Mouse (Mus musculus): Measurements from ENCODE around the gene Pus7l. TPM values are rescaled to one million over a fixed set of nuclear protein-coding genes. Genes with fewer than 3 reads are reported as not detected.
"Not testable (repeated sequence)": the region's sequence is repeated elsewhere in the genome, so short reads cannot be mapped to it uniquely, and the experiment has no call there.

The Pus7l gene
- polyA plus RNA-seq, 1 experiment from 2014 or later = 8.9 TPM

DNA sequence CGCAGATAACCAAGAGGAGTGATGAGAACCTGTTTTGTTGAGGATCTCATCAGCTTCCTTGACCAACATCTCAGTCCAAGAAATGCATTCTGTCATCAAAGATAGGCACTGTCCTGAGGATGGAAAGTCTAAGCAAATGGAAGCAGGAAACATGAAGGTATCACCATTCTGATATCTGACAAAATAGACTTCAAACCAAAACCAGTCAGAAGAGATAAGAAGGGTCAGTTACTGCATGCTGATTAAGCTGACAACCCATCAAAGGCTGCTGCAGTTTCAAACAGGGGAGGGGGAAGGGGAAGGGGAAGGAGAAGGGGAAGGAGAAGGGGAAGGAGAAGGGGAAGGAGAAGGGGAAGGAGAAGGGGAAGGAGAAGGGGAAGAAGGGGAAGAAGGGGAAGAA, 44.1 kb downstream of the Pus7l start:
- Histone ChIP-seq H3K4me2 (replicated peaks; ENCODE audit: low read depth, low read length) (no peak overlapping the region), H3K9ac (replicated peaks; ENCODE audit: low read depth, low read length) (no peak overlapping the region), H3K9me3 (ENCODE audit: control insufficient read depth, low read depth, low read length) (no peaks in the 10 kb centered on the region), H3K4me3 (ENCODE audit: low read depth, low read length) (no peak overlapping the region), H3K27ac (ENCODE audit: low read length) (no peak overlapping the region), H3K4me1 (ENCODE audit: control insufficient read depth, insufficient read depth, low read length) (no peaks in the 10 kb centered on the region), H3K36me3 (ENCODE audit: control insufficient read depth, insufficient read depth, low read length) (no peaks in the 10 kb centered on the region; the same call in 1 of the 2 replicates), H3K27me3 (ENCODE audit: control insufficient read depth, insufficient read depth, low read length) (no peaks in the 10 kb centered on the region)
- WGBS = 65% methylated on average over 1 of the region's 1 CpGs
- ATAC-seq (ENCODE audit: insufficient number of reproducible peaks, insufficient read depth, low FRiP score, low read depth) = no peak

DNA sequence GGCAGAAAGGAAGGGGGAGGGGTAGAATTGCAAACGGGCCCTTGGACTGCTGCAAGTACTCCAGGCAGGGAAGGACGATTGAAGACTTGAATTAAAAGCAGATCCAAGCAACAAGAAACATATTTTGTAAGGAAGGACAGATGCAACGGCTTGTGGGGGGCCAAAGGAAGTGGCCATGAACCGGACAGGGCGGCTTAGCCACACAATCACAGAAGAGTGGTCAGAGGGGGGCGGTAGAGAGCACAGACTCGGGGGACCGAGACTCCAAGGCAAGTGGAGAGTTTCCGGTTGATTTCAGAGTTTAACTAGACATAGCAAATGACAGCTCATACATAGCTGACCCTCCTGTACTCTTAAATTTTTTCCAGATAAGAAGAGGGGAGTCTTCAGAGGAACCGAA, 47.4 kb downstream of the Pus7l start:
- Histone ChIP-seq H3K27me3 (ENCODE audit: control insufficient read depth, insufficient read depth, low read length) (no peaks in the 10 kb centered on the region), H3K27ac (ENCODE audit: low read length) (no peak overlapping the region), H3K9me3 (ENCODE audit: control insufficient read depth, low read depth, low read length) (no peaks in the 10 kb centered on the region), H3K9ac (replicated peaks; ENCODE audit: low read depth, low read length) (no peak overlapping the region), H3K4me3 (ENCODE audit: low read depth, low read length) (no peak overlapping the region), H3K4me1 (ENCODE audit: control insufficient read depth, insufficient read depth, low read length) (no peaks in the 10 kb centered on the region), H3K36me3 (ENCODE audit: control insufficient read depth, insufficient read depth, low read length) (no peaks in the 10 kb centered on the region; the same call in 1 of the 2 replicates), H3K4me2 (replicated peaks; ENCODE audit: low read depth, low read length) (no peak overlapping the region)
- WGBS = 85% methylated on average over 10 of the region's 10 CpGs
- ATAC-seq (ENCODE audit: insufficient number of reproducible peaks, insufficient read depth, low FRiP score, low read depth) = no peak

DNA sequence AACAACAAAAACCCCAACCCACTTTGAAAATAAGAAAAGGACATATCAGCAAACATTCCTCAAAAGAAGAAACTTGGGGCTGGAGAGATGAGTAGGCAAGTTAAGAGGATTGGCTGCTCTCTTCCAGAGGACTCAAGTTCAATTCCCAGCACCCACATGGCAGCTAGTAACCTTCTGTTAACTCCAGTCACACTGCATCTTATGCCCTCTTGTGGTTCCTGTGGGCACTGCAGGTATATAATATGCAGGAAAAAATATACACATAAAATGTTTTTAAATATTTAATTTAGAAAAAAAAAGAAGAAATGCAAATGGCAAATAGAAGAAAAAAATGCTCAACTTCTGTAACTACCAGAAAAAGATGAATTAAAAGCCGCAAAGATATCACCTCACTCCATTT, 48.9 kb downstream of the Pus7l start:
- Histone ChIP-seq H3K27ac (ENCODE audit: low read length) (no peak overlapping the region), H3K4me3 (ENCODE audit: low read depth, low read length) (no peak overlapping the region), H3K27me3 (ENCODE audit: control insufficient read depth, insufficient read depth, low read length) (no peaks in the 10 kb centered on the region), H3K9me3 (ENCODE audit: control insufficient read depth, low read depth, low read length) (no peaks in the 10 kb centered on the region), H3K9ac (replicated peaks; ENCODE audit: low read depth, low read length) (no peak overlapping the region), H3K36me3 (ENCODE audit: control insufficient read depth, insufficient read depth, low read length) (no peaks in the 10 kb centered on the region), H3K4me2 (replicated peaks; ENCODE audit: low read depth, low read length) (no peak overlapping the region), H3K4me1 (ENCODE audit: control insufficient read depth, insufficient read depth, low read length) (no peaks in the 10 kb centered on the region)
- WGBS = 100% methylated on average over 1 of the region's 1 CpGs
- ATAC-seq (ENCODE audit: insufficient number of reproducible peaks, insufficient read depth, low FRiP score, low read depth) = no peak

GRCm38 (mm10) chr15:94489433-94489832, 53.9 kb downstream of the Pus7l start:
- H3K9ac ChIP-seq (replicated peaks; ENCODE audit: low read depth, low read length) = no peak overlapping the region
- H3K9me3 ChIP-seq (ENCODE audit: control insufficient read depth, low read depth, low read length) = no peaks in the 10 kb centered on the region
- no peaks in the 10 kb centered on the region for H3K36me3 ChIP-seq (ENCODE audit: control insufficient read depth, insufficient read depth, low read length)
- 92% methylated on average over 2 of the region's 2 CpGs for WGBS
- H3K4me1 ChIP-seq (ENCODE audit: control insufficient read depth, insufficient read depth, low read length) = no peaks in the 10 kb centered on the region
- no peaks in the 10 kb centered on the region for H3K27me3 ChIP-seq (ENCODE audit: control insufficient read depth, insufficient read depth, low read length)
- H3K4me2 ChIP-seq (replicated peaks; ENCODE audit: low read depth, low read length) = no peak overlapping the region
- H3K4me3 ChIP-seq (ENCODE audit: low read depth, low read length) = no peak overlapping the region
- no peak for ATAC-seq (ENCODE audit: insufficient number of reproducible peaks, insufficient read depth, low FRiP score, low read depth)
- no peak overlapping the region for H3K27ac ChIP-seq (ENCODE audit: low read length)

GRCm38 (mm10) chr15:94488028-94488427, 55.3 kb downstream of the Pus7l start:
- H3K27me3 ChIP-seq (ENCODE audit: control insufficient read depth, insufficient read depth, low read length); H3K27ac ChIP-seq (ENCODE audit: low read length); H3K4me3 ChIP-seq (ENCODE audit: low read depth, low read length); ATAC-seq (ENCODE audit: insufficient number of reproducible peaks, insufficient read depth, low FRiP score, low read depth); H3K36me3 ChIP-seq (ENCODE audit: control insufficient read depth, insufficient read depth, low read length); H3K9me3 ChIP-seq (ENCODE audit: control insufficient read depth, low read depth, low read length); H3K4me1 ChIP-seq (ENCODE audit: control insufficient read depth, insufficient read depth, low read length); H3K4me2 ChIP-seq (replicated peaks; ENCODE audit: low read depth, low read length); H3K9ac ChIP-seq (replicated peaks; ENCODE audit: low read depth, low read length): not testable (repeated sequence)
- 92% methylated on average over 2 of the region's 2 CpGs for WGBS

DNA sequence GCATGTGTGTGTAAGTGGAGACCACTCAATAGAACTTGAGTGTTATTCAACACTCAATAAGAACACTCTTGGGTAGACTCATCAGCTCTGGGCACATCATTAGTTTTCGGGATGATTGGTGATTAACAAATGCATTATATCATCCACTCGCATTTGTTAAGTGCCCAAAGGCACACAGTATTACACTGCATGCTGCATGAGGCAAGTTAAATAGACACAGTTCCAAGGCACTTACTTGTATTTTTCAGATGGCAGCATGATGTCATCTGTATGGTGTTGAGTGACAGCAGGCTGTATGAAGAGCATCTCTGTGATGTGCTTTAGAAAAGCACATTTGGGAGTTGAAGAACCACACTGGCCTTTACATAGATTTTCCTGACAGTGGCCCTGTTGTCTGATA, 60.8 kb downstream of the Pus7l start:
- ATAC-seq (ENCODE audit: insufficient number of reproducible peaks, insufficient read depth, low FRiP score, low read depth) = no peak
- H3K4me2 ChIP-seq (replicated peaks; ENCODE audit: low read depth, low read length) = no peak overlapping the region
- 92% methylated on average over 2 of the region's 2 CpGs for WGBS
- no peak overlapping the region for H3K9ac ChIP-seq (replicated peaks; ENCODE audit: low read depth, low read length)
- no peaks in the 10 kb centered on the region for H3K9me3 ChIP-seq (ENCODE audit: control insufficient read depth, low read depth, low read length)
- H3K27ac ChIP-seq (ENCODE audit: low read length) = no peak overlapping the region
- no peaks in the 10 kb centered on the region for H3K36me3 ChIP-seq (ENCODE audit: control insufficient read depth, insufficient read depth, low read length)
- no peaks in the 10 kb centered on the region for H3K27me3 ChIP-seq (ENCODE audit: control insufficient read depth, insufficient read depth, low read length)
- no peaks in the 10 kb centered on the region for H3K4me1 ChIP-seq (ENCODE audit: control insufficient read depth, insufficient read depth, low read length)
- no peak overlapping the region for H3K4me3 ChIP-seq (ENCODE audit: low read depth, low read length)

GRCm38 (mm10) chr15:94480792-94481191, 62.6 kb downstream of the Pus7l start:
- no peaks in the 10 kb centered on the region for H3K36me3 ChIP-seq (ENCODE audit: control insufficient read depth, insufficient read depth, low read length)
- H3K9ac ChIP-seq (replicated peaks; ENCODE audit: low read depth, low read length) = no peak overlapping the region
- 91% methylated on average over 4 of the region's 4 CpGs for WGBS
- H3K27me3 ChIP-seq (ENCODE audit: control insufficient read depth, insufficient read depth, low read length) = no peaks in the 10 kb centered on the region
- H3K27ac ChIP-seq (ENCODE audit: low read length) = no peak overlapping the region
- no peak overlapping the region for H3K4me2 ChIP-seq (replicated peaks; ENCODE audit: low read depth, low read length)
- H3K4me3 ChIP-seq (ENCODE audit: low read depth, low read length) = no peak overlapping the region
- no peaks in the 10 kb centered on the region for H3K4me1 ChIP-seq (ENCODE audit: control insufficient read depth, insufficient read depth, low read length)
- ATAC-seq (ENCODE audit: insufficient number of reproducible peaks, insufficient read depth, low FRiP score, low read depth) = no peak
- no peaks in the 10 kb centered on the region for H3K9me3 ChIP-seq (ENCODE audit: control insufficient read depth, low read depth, low read length)

GRCm38 (mm10) chr15:94480248-94480647, 63.1 kb downstream of the Pus7l start:
- no peak for ATAC-seq (ENCODE audit: insufficient number of reproducible peaks, insufficient read depth, low FRiP score, low read depth)
- no peaks in the 10 kb centered on the region for H3K36me3 ChIP-seq (ENCODE audit: control insufficient read depth, insufficient read depth, low read length)
- no peak overlapping the region for H3K9ac ChIP-seq (replicated peaks; ENCODE audit: low read depth, low read length)
- 76% methylated on average over 5 of the region's 5 CpGs for WGBS
- no peaks in the 10 kb centered on the region for H3K27me3 ChIP-seq (ENCODE audit: control insufficient read depth, insufficient read depth, low read length)
- H3K4me1 ChIP-seq (ENCODE audit: control insufficient read depth, insufficient read depth, low read length) = no peaks in the 10 kb centered on the region
- H3K4me3 ChIP-seq (ENCODE audit: low read depth, low read length) = no peak overlapping the region
- no peak overlapping the region for H3K4me2 ChIP-seq (replicated peaks; ENCODE audit: low read depth, low read length)
- H3K27ac ChIP-seq (ENCODE audit: low read length) = no peak overlapping the region
- H3K9me3 ChIP-seq (ENCODE audit: control insufficient read depth, low read depth, low read length) = no peaks in the 10 kb centered on the region

GRCm38 (mm10) chr15:94479513-94480136, 63.7 kb downstream of the Pus7l start:
- Histone ChIP-seq H3K4me1 (ENCODE audit: control insufficient read depth, insufficient read depth, low read length) (no peaks in the 10 kb centered on the region), H3K27me3 (ENCODE audit: control insufficient read depth, insufficient read depth, low read length) (no peaks in the 10 kb centered on the region), H3K4me2 (replicated peaks; ENCODE audit: low read depth, low read length) (no peak overlapping the region), H3K4me3 (ENCODE audit: low read depth, low read length) (no peak overlapping the region), H3K36me3 (ENCODE audit: control insufficient read depth, insufficient read depth, low read length) (no peaks in the 10 kb centered on the region), H3K9ac (replicated peaks; ENCODE audit: low read depth, low read length) (no peak overlapping the region), H3K27ac (ENCODE audit: low read length) (no peak overlapping the region), H3K9me3 (ENCODE audit: control insufficient read depth, low read depth, low read length) (no peaks in the 10 kb centered on the region)
- WGBS = 85% methylated on average over 3 of the region's 3 CpGs
- no peak for ATAC-seq (ENCODE audit: insufficient number of reproducible peaks, insufficient read depth, low FRiP score, low read depth)

Data from stomach, embryonic 14.5 days (tissue).